Mouse (Mus musculus) heart, adult 2 months (tissue): ENCODE data around the gene Syn3.

Experiments
- CTCF ChIP-seq: fragments of 200-600 bp; IDR thresholded peaks from 2 replicates; pipeline ENCODE4 v1.8.1; 2022; ENCODE audit warnings: antibody characterized with exemption, mild to moderate bottlenecking, moderate library complexity
- POLR2A ChIP-seq: fragments of 200-500 bp; IDR thresholded peaks from 2 replicates; pipeline ENCODE4 v1.6.1; 2011; ENCODE audit warnings: mild to moderate bottlenecking, low read depth, low read length, control low read depth; ENCODE audit not compliant: insufficient read depth

DNA sequence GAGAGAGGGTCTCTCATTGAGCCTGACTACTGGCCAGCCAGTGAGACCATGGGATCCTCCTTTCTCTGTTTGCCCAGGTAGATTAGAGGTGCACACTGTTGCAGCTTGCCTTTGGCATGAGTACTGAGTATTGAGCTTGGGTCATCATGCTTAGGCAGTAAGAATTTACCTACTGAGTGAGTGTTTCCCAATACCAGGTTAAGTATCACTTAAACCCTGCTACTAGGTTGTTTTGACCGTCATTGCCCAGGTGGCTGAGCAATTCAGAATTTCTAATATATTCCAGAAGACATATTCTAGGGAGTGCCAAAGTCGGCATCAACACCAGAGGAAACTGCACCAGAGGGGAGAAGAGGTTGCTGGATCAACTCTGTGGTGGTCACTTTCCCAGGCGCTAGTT lies 273.2 kb downstream of the Syn3 start:
- no peak for TF ChIP-seq CTCF
- no peak for TF ChIP-seq POLR2A
